In genomic region chr19:6857003-6857360, GRCm38 (mm10) we compare ENCODE assay signal across 20 mouse cellular contexts. TPM values are rescaled to one million over a fixed set of nuclear protein-coding genes. Genes with fewer than 3 reads are reported as not detected.
A peak's percentile ranks its signal among the peaks of the same experiment; 100 is the strongest.
DNase-seq lines count a peak whose midpoint lies in the region; ATAC-seq and TF ChIP-seq lines count a peak whose summit lies in the region.
"Had no signal": no experiment of that assay in that cellular context is flagged by ENCODE, and none has a peak within 500 bp of the region (broad histone marks: within the 10 kb centered on the region; RNA-seq: fewer than 3 reads in every experiment).

No protein-coding gene starts in this region.

- TF ChIP-seq CTCF in intestine, postnatal 0 days (IDR thresholded peaks at IDR 0.05; ENCODE audit: low read depth): no peak
- TF ChIP-seq CTCF in thymus, adult 2 months (IDR thresholded peaks at IDR 0.05; ENCODE audit: borderline replicate concordance, control insufficient read depth, extremely low read depth, insufficient read depth, low read length, poor library complexity): no peak

- no peak for TF ChIP-seq POLR2A in thymus, adult 2 months (IDR thresholded peaks at IDR 0.05; ENCODE audit: control insufficient read depth, extremely low read depth, insufficient read depth, low read length, poor library complexity)

- no peaks in the 10 kb centered on the region for H3K9me3 ChIP-seq in intestine, postnatal 0 days (ENCODE audit: control insufficient read depth)
- H3K9me3 ChIP-seq in intestine, embryonic 16.5 days (ENCODE audit: control insufficient read depth, low read length): no peaks in the 10 kb centered on the region
- no peaks in the 10 kb centered on the region for H3K9me3 ChIP-seq in liver, embryonic 12.5 days (replicated peaks)
- no peaks in the 10 kb centered on the region for H3K9me3 ChIP-seq in midbrain, embryonic 15.5 days
- H3K9me3 ChIP-seq: embryonic facial prominence, embryonic 13.5 days; forebrain, embryonic 15.5 days; limb, embryonic 10.5 days; stomach, embryonic 15.5 days had no signal

- no peak overlapping the region for H3K27ac ChIP-seq in intestine, postnatal 0 days (ENCODE audit: low read depth, low read length)
- no peak overlapping the region for H3K27ac ChIP-seq in intestine, embryonic 16.5 days (ENCODE audit: low read length)
- H3K27ac ChIP-seq in thymus, adult 2 months (ENCODE audit: control insufficient read depth, insufficient read depth, low read length): peak overlapping the region; percentile 58
- H3K27ac ChIP-seq in liver, embryonic 12.5 days: no peak overlapping the region
- no peak overlapping the region for H3K27ac ChIP-seq in midbrain, embryonic 15.5 days
- H3K27ac ChIP-seq: embryonic facial prominence, embryonic 13.5 days; forebrain, embryonic 15.5 days; left cerebral cortex, adult 2 months; limb, embryonic 10.5 days; stomach, embryonic 15.5 days had no signal

- no peak for DNase-seq in thymus, adult 2 months
- DNase-seq in thymus, postnatal 4 days: no peak
- no peak for DNase-seq in gastrocnemius, postnatal 4 days (ENCODE audit: low spot score in 2 of 2)
- DNase-seq: adrenal gland, adult 8-10 months; cerebellum, postnatal 14 days; gastrocnemius, postnatal 36 days; heart, postnatal 36 days had no signal

- peaks cover 11% of the 10 kb centered on the region for H3K4me1 ChIP-seq in intestine, postnatal 0 days (replicated peaks; ENCODE audit: control insufficient read depth, insufficient read depth, low read length)
- H3K4me1 ChIP-seq in intestine, embryonic 16.5 days (ENCODE audit: control insufficient read depth, insufficient read depth, low read length): peaks cover 16% of the 10 kb centered on the region
- H3K4me1 ChIP-seq in thymus, adult 2 months (replicated peaks; ENCODE audit: control insufficient read depth, insufficient read depth, low read length): peaks cover 38% of the 10 kb centered on the region
- H3K4me1 ChIP-seq in liver, embryonic 12.5 days: peaks cover 42% of the 10 kb centered on the region
- peaks cover 9% of the 10 kb centered on the region for H3K4me1 ChIP-seq in midbrain, embryonic 15.5 days

- no peaks in the 10 kb centered on the region for H3K36me3 ChIP-seq in intestine, postnatal 0 days (ENCODE audit: control insufficient read depth, insufficient read depth)
- no peaks in the 10 kb centered on the region for H3K36me3 ChIP-seq in intestine, embryonic 16.5 days (ENCODE audit: control insufficient read depth, insufficient read depth, low read length)
- peaks cover 23% of the 10 kb centered on the region for H3K36me3 ChIP-seq in thymus, adult 2 months (ENCODE audit: control insufficient read depth, insufficient read depth, low read length)
- no peaks in the 10 kb centered on the region for H3K36me3 ChIP-seq in liver, embryonic 12.5 days
- no peaks in the 10 kb centered on the region for H3K36me3 ChIP-seq in midbrain, embryonic 15.5 days (replicated peaks)
- H3K36me3 ChIP-seq: embryonic facial prominence, embryonic 13.5 days; forebrain, embryonic 15.5 days; limb, embryonic 10.5 days; stomach, embryonic 15.5 days had no signal

- H3K4me2 ChIP-seq in intestine, postnatal 0 days (replicated peaks; ENCODE audit: low read depth): 0 out of 2 replicates have a peak overlapping the region, but pooled peaks have one; percentile 6
- H3K4me2 ChIP-seq in intestine, embryonic 16.5 days (ENCODE audit: low read depth, low read length): no peak overlapping the region
- H3K4me2 ChIP-seq in liver, embryonic 12.5 days: peak overlapping the region; percentile 42
- H3K4me2 ChIP-seq in midbrain, embryonic 15.5 days: no peak overlapping the region
- H3K4me2 ChIP-seq: embryonic facial prominence, embryonic 13.5 days; forebrain, embryonic 15.5 days; heart, embryonic 11.5 days; midbrain, embryonic 11.5 days; stomach, embryonic 15.5 days had no signal

- H3K9ac ChIP-seq in intestine, postnatal 0 days (ENCODE audit: low read depth, low read length): no peak overlapping the region
- H3K9ac ChIP-seq in intestine, embryonic 16.5 days (ENCODE audit: low read depth, low read length): no peak overlapping the region
- no peak overlapping the region for H3K9ac ChIP-seq in liver, embryonic 12.5 days
- H3K9ac ChIP-seq in midbrain, embryonic 15.5 days: no peak overlapping the region
- H3K9ac ChIP-seq: embryonic facial prominence, embryonic 13.5 days; forebrain, embryonic 15.5 days; stomach, embryonic 15.5 days had no signal

- WGBS in intestine, postnatal 0 days: 73% methylated on average over 3 of the region's 3 CpGs
- 70% methylated on average over 3 of the region's 3 CpGs for WGBS in intestine, embryonic 16.5 days
- 70% methylated on average over 3 of the region's 3 CpGs for WGBS in thymus, adult 2 months
- WGBS in liver, embryonic 12.5 days (ENCODE audit: insufficient replicate concordance): 45% methylated on average over 3 of the region's 3 CpGs
- 48% methylated on average over 3 of the region's 3 CpGs for WGBS in midbrain, embryonic 15.5 days

- no peak overlapping the region for H3K4me3 ChIP-seq in intestine, postnatal 0 days (ENCODE audit: low read depth, low read length)
- no peak overlapping the region for H3K4me3 ChIP-seq in intestine, embryonic 16.5 days (ENCODE audit: low read length)
- peak overlapping the region; percentile 57 for H3K4me3 ChIP-seq in thymus, adult 2 months (ENCODE audit: control insufficient read depth, insufficient read depth, low read length)
- peak overlapping the region; percentile 6; the same call in 1 of the 2 replicates for H3K4me3 ChIP-seq in liver, embryonic 12.5 days
- no peak overlapping the region for H3K4me3 ChIP-seq in midbrain, embryonic 15.5 days
- H3K4me3 ChIP-seq: embryonic facial prominence, embryonic 13.5 days; forebrain, embryonic 15.5 days; left cerebral cortex, adult 2 months; limb, embryonic 10.5 days; stomach, embryonic 15.5 days had no signal

- ATAC-seq in intestine, postnatal 0 days: no peak
- ATAC-seq in intestine, embryonic 16.5 days: no peak
- no peak for ATAC-seq in liver, embryonic 12.5 days
- ATAC-seq in megakaryocyte-erythroid progenitor cell, adult 5-6 weeks (replicated peaks; ENCODE audit: low FRiP score, low TSS enrichment, poor library complexity, severe bottlenecking): peak; percentile 13; the same call in 1 of the 2 replicates
- ATAC-seq in midbrain, embryonic 15.5 days (replicated peaks): no peak
- ATAC-seq: Patski had no signal

- 0 out of 2 replicates have a peak, but pooled peaks cover 4% of the 10 kb centered on the region for H3K27me3 ChIP-seq in intestine, postnatal 0 days (replicated peaks; ENCODE audit: control insufficient read depth, insufficient read depth, low read length)
- H3K27me3 ChIP-seq in intestine, embryonic 16.5 days (replicated peaks; ENCODE audit: control insufficient read depth, insufficient read depth, low read length): no peaks in the 10 kb centered on the region
- no peaks in the 10 kb centered on the region for H3K27me3 ChIP-seq in thymus, adult 2 months (ENCODE audit: control insufficient read depth, insufficient read depth, low read length)
- H3K27me3 ChIP-seq in liver, embryonic 12.5 days (replicated peaks): 0 out of 2 replicates have a peak, but pooled peaks cover 9% of the 10 kb centered on the region
- H3K27me3 ChIP-seq in midbrain, embryonic 15.5 days (replicated peaks): peaks cover 9% of the 10 kb centered on the region; the same call in 1 of the 2 replicates
- H3K27me3 ChIP-seq: forebrain, embryonic 15.5 days; Patski; stomach, embryonic 15.5 days had no signal

RNA-seq across cellular contexts. Expression of gene Ccdc88b, which starts 1.0 kb away (rescaled TPM):
- 1.4 and 1.7 TPM in 2 replicates for polyA plus RNA-seq in intestine, postnatal 0 days (2015; fragmentation: Nextera tagmentation; extraction: Ambion mirVana)
- 1.1 and 1.3 TPM in 2 replicates for polyA plus RNA-seq in intestine, embryonic 16.5 days (2015; fragmentation: Nextera tagmentation; extraction: Ambion mirVana)
- 225 and 234 TPM in 2 replicates for polyA plus RNA-seq in thymus, adult 2 months (2012; rRNA removed)
- 2.8 and 3.3 TPM in 2 replicates for polyA plus RNA-seq in liver, embryonic 12.5 days (2016; fragmentation: Nextera tagmentation; extraction: Ambion mirVana)
- 10.1 and 17.8 TPM in 2 replicates for total RNA-seq in megakaryocyte-erythroid progenitor cell, adult 5-6 weeks (2014; fragmentation: Nextera tagmentation)
- 14.9 and 17.8 TPM in 2 replicates for total RNA-seq in megakaryocyte-erythroid progenitor cell, adult 5-6 weeks (2017)
- 0.54 and 0.56 TPM in 2 replicates for polyA plus RNA-seq in midbrain, embryonic 15.5 days (2015; fragmentation: Nextera tagmentation; extraction: Ambion mirVana)
- 1 to 10 TPM; 1.3 to 2.9 TPM for total RNA-seq in gastrocnemius, postnatal 4 days (2021)

RNA-seq across cellular contexts. Expression of gene Rps6ka4, which starts 16.5 kb away (rescaled TPM):
- polyA plus RNA-seq in intestine, postnatal 0 days (2015; fragmentation: Nextera tagmentation; extraction: Ambion mirVana): 15.7 and 16.7 TPM in 2 replicates
- polyA plus RNA-seq in intestine, embryonic 16.5 days (2015; fragmentation: Nextera tagmentation; extraction: Ambion mirVana): 20.5 and 20.7 TPM in 2 replicates
- 29.5 and 30.6 TPM in 2 replicates for polyA plus RNA-seq in thymus, adult 2 months (2012; rRNA removed)
- polyA plus RNA-seq in liver, embryonic 12.5 days (2016; fragmentation: Nextera tagmentation; extraction: Ambion mirVana): 8.5 and 8.7 TPM in 2 replicates
- 7.3 and 9.4 TPM in 2 replicates for total RNA-seq in megakaryocyte-erythroid progenitor cell, adult 5-6 weeks (2014; fragmentation: Nextera tagmentation)
- total RNA-seq in megakaryocyte-erythroid progenitor cell, adult 5-6 weeks (2017): 5.4 and 10.2 TPM in 2 replicates
- polyA plus RNA-seq in midbrain, embryonic 15.5 days (2015; fragmentation: Nextera tagmentation; extraction: Ambion mirVana): 10.5 and 11.9 TPM in 2 replicates
- total RNA-seq in gastrocnemius, postnatal 4 days (2021): 10 to 100 TPM; 17.8 to 18.7 TPM

RNA-seq across cellular contexts. Expression of gene Trmt112, which starts 52.5 kb away (rescaled TPM):
- polyA plus RNA-seq in intestine, postnatal 0 days (2015; fragmentation: Nextera tagmentation; extraction: Ambion mirVana): 52.0 and 54.4 TPM in 2 replicates
- polyA plus RNA-seq in intestine, embryonic 16.5 days (2015; fragmentation: Nextera tagmentation; extraction: Ambion mirVana): 97.6 and 111 TPM in 2 replicates
- 183 and 203 TPM in 2 replicates for polyA plus RNA-seq in thymus, adult 2 months (2012; rRNA removed)
- 115 TPM in 2 replicates for polyA plus RNA-seq in liver, embryonic 12.5 days (2016; fragmentation: Nextera tagmentation; extraction: Ambion mirVana)
- total RNA-seq in megakaryocyte-erythroid progenitor cell, adult 5-6 weeks (2014; fragmentation: Nextera tagmentation): 185 and 221 TPM in 2 replicates
- 235 and 364 TPM in 2 replicates for total RNA-seq in megakaryocyte-erythroid progenitor cell, adult 5-6 weeks (2017)
- 101 and 105 TPM in 2 replicates for polyA plus RNA-seq in midbrain, embryonic 15.5 days (2015; fragmentation: Nextera tagmentation; extraction: Ambion mirVana)
- total RNA-seq in gastrocnemius, postnatal 4 days (2021): 10 to 100 TPM; 54.7 to 56.4 TPM

RNA-seq across cellular contexts. Expression of gene Prdx5, which starts 52.9 kb away (rescaled TPM):
- polyA plus RNA-seq in intestine, postnatal 0 days (2015; fragmentation: Nextera tagmentation; extraction: Ambion mirVana): 910 and 912 TPM in 2 replicates
- polyA plus RNA-seq in intestine, embryonic 16.5 days (2015; fragmentation: Nextera tagmentation; extraction: Ambion mirVana): 234 and 241 TPM in 2 replicates
- 99.4 and 133 TPM in 2 replicates for polyA plus RNA-seq in thymus, adult 2 months (2012; rRNA removed)
- polyA plus RNA-seq in liver, embryonic 12.5 days (2016; fragmentation: Nextera tagmentation; extraction: Ambion mirVana): 94.2 and 101 TPM in 2 replicates
- 76.5 and 87.1 TPM in 2 replicates for total RNA-seq in megakaryocyte-erythroid progenitor cell, adult 5-6 weeks (2014; fragmentation: Nextera tagmentation)
- total RNA-seq in megakaryocyte-erythroid progenitor cell, adult 5-6 weeks (2017): 101 and 126 TPM in 2 replicates
- 325 and 351 TPM in 2 replicates for polyA plus RNA-seq in midbrain, embryonic 15.5 days (2015; fragmentation: Nextera tagmentation; extraction: Ambion mirVana)
- total RNA-seq in gastrocnemius, postnatal 4 days (2021): 100 to 1,000 TPM; 137 to 142 TPM

Comparison
In these comparisons a context has a peak if more than half of its experiments do, and no peak if none do; other contexts are left out.
1. H3K4me2 ChIP-seq: peak in intestine, postnatal 0 days (single experiment) and liver, embryonic 12.5 days (single experiment); none in intestine, embryonic 16.5 days (single experiment) and midbrain, embryonic 15.5 days (single experiment).
2. H3K4me3 ChIP-seq: peak in thymus, adult 2 months (single experiment) and liver, embryonic 12.5 days (single experiment); none in intestine, postnatal 0 days (single experiment), intestine, embryonic 16.5 days (single experiment) and midbrain, embryonic 15.5 days (single experiment).
3. RNA of gene Ccdc88b, which starts 1.0 kb away (polyA plus RNA-seq): 225 to 234 TPM in thymus, adult 2 months; 2.8 to 3.3 TPM in liver, embryonic 12.5 days, 1.4 to 1.7 TPM in intestine, postnatal 0 days, 1.1 to 1.3 TPM in intestine, embryonic 16.5 days and 0.54 to 0.56 TPM in midbrain, embryonic 15.5 days; every median in the first group is over 10 times any median in the second.